Mouse (Mus musculus) spleen, adult 2 months (tissue): ENCODE measurements around the gene 1600002K03Rik.

ENCODE experiments used
- CTCF ChIP-seq: fragments of 200-500 bp; IDR thresholded peaks from 2 replicates; pipeline ENCODE4 v1.5.1; 2011; ENCODE audit warnings: mild to moderate bottlenecking, inconsistent platforms; ENCODE audit not compliant: insufficient read depth, insufficient read length, insufficient replicate concordance; ENCODE audit errors: extremely low read depth
- POLR2A ChIP-seq: fragments of 200-500 bp; IDR thresholded peaks from 2 replicates; pipeline ENCODE4 v1.6.1; 2011; ENCODE audit warnings: low read depth, low read length, inconsistent platforms

GRCm38 (mm10) chr10:80169651-80170050, 3.1 kb upstream of the 1600002K03Rik start:
- no peak for TF ChIP-seq POLR2A
- no peak for TF ChIP-seq CTCF
